Mouse (Mus musculus) adrenal gland, adult 8-10 months (tissue): ENCODE results near the gene Strada. TPM values are rescaled to one million over a fixed set of nuclear protein-coding genes. Genes with fewer than 3 reads are reported as not detected.
"Not testable (repeated sequence)": the region's sequence is repeated elsewhere in the genome, so short reads cannot be mapped to it uniquely, and the experiment has no call there.

Source experiments
- DNase-seq: peaks from one replicate; pipeline ENCODE4 v3.0.0; 2022
- total RNA-seq, 4 experiments: library from RNA; stranded (reverse); gene quantifications; 2 replicates each; pipeline ENCODE4 v1.2.4; 2022

Strada gene
- total RNA-seq, 4 experiments from 2014 or later, result 15.1 to 26.8 (median 19.3) TPM

DNA sequence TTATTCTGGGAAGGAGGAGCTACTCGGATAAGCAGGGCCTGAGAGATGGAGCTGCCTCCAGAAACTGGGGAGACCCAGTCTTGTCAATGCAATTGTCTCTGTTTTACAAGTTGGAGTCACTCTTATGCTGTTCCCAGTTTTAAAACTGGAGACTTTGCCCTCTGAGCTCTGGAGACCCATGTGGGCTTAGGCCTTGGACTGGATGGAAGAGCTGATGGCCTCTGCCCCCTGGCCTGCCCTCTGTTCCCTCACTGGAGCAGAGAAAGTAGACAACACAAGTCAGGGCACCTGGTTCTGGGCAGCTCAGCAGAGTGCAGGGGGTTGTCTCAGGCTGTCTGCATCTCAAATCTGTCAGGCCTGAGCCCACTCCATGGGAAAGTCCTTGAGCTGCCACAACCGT is 47.2 kb downstream of the Strada start:
- no peak for DNase-seq

DNA sequence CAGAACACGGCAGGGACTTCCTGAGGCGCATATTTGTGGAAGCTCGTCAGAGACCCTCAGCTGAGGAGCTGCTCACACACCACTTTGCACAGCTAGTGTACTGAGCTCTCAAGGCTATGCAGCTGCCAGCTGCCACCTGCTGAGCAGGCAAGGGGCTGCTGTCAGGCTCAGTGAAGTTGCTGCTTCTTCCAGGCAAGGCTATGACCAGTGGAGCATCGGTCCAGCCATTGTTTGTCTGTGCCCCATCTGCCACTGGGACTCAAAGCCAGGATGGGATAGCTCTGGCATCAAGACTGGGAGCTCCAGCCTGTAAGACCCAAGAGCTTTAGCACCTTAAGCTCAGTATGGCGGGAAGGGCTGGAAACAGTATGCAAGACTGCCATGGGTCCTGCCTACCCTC is 47.9 kb downstream of the Strada start:
- no peak for DNase-seq

DNA sequence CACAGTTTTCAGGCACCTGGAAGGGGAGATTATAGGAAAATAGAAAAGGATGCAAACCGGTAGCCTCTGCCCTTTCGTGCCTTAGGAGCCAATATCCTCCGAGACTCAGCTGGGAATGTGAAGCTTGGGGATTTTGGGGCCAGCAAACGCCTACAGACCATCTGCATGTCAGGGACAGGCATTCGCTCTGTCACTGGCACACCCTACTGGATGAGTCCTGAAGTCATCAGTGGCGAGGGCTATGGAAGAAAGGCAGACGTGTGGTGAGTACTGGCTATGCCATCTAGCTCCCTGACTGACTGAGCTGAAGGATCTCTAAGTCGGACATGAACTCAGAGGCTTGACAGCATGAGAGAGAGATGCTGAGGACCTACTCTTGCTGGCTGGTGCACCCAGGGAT is 49.8 kb downstream of the Strada start:
- DNase-seq, result no peak

DNA sequence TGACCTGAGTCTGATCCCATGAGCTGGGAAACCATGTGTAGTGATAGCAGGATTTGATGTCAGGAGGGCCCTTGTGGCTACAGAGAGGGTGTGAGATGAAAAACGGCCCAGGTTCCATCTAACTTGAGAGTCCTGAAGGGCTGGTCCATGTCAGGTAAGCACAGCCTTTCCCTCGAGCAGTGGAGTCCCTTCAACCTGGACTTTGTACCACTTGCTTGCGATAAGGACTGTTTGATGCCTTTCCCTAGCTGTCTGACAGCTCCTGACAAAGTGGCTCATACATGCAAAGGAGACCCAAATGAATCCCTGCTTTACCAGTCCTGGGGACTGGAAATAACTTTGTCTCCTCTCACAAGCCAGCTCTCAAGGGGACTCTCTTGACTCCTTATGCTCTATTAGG is 50.7 kb downstream of the Strada start:
- DNase-seq, result no peak

DNA sequence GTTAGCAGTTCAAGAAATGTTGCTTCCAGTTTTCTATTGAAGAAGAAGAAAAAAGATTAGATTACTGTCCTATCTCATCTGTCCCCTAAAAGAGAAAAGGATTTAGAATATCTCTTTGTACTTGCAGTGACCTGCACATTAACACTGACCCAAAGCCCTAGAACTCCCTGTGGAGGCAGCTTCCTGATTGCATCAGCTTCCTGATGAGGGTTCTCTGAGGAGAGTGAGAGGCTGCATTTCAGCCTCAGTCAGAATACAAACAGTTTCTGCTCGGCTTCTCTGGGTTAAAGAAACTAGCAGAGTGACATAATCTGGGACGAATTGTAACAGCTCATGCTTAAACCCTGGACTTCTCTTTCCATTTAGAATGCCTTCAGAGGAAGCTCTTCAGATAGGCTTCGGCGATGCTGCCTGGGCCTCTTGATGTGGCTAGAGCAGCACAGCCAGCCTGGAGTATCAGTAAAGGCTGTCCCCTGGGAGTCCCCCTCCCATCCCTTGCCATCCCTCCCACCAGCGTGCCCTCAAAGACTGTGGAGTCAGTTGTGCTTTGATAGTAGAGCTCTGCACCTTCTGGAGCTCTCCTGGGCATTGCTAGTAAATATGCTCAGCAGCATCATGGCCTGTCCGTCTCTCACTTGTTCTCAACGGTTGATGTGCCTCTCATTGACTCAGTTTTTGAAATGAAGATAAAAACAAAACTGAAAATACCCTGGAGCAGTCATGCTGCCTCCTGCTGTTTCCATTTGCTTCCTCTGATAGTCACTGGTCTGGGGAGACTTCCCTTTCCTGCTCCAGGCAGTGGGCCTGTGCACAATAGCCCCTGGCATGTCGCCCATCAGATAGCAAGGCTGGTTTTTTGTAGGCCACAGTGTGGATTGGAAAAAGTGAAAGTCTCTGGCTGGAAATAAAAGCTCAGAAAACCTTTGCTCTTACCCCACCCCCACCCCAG is 67.1 kb downstream of the Strada start:
- DNase-seq, result peak; percentile 89

DNA sequence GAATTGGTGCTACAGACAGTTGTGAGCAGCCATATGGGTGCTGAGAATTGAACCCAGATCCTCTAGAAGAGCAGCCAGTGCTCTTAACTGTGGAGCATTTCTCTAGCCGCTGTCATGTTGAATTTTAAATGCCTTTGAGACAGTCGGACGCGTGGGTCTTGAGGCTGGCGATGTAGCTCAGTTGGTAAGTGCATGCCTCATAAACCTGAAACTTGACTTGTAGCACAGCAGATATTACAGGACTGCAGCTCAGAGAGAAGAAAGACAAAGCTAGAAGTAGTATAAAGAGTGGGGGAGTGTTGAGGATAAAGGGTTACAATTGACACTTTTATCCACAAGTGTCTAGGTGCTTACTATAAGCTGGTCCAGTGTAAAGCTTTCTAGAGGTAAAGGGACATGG is 69.5 kb downstream of the Strada start:
- no peak for DNase-seq

DNA sequence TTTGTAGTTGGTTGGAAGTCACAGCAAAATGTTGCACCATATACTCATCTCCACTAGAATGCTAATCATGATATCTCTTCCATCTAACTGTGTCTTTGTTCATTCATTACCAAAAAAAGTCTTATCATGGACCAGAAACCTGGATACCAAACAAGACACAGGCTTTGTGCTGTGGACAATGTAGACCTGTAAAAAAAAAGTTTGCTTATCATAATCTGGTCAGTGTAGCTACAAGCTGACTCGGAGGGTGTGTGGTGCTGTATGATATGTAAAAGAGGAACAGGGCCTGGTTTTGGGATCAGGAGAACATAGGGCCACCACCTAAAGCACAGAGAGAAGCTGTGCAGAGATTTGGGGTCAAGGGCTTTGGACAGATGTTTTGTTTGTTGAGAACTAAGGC is 72.5 kb downstream of the Strada start:
- DNase-seq, result no peak

DNA sequence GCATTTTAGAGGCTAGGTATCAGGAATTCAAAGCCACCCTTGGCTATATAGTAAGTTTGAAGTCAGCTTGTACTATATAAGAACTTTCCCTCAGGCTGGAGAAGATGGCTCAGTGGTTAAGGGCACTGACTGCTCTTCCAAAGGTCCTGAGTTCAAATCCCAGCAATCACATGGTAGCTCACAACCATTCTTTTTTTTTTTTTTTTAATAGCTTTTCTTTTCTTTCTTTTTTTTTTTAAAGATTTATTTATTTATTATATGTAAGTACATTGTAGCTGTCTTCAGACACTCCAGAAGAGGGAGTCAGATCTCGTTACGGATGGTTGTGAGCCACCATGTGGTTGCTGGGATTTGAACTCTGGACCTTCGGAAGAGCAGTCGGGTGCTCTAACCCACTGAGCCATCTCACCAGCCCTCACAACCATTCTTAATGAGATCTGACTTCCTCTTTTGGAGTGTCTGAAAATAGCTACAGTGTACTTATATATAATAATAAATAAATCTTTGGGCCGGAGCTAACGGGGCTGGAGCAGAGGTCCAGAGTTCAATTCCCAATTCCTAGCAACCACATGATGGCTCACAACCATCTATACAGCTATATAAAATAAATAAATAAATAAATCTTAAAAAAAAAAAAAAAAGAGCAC is 75.1 kb downstream of the Strada start:
- not testable (repeated sequence) for DNase-seq

DNA sequence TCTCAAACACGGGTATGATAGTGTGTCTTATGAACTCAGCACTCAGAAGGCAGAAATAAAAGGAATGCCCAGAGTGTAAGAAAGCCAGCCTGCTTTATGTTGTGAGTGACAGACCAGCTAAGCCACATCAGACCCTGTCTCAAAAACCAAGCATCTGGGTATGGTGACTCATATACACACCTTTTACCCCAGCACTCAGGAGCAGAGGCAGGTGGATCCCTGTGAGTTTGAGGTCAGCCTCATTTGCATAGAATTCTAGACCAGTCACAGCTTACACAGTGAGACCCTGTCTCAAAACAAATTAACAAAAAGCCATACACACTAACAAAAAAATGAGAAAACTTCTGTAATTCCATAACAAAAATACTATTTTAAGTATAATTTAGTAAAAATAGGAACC is 76.1 kb downstream of the Strada start:
- no peak for DNase-seq

DNA sequence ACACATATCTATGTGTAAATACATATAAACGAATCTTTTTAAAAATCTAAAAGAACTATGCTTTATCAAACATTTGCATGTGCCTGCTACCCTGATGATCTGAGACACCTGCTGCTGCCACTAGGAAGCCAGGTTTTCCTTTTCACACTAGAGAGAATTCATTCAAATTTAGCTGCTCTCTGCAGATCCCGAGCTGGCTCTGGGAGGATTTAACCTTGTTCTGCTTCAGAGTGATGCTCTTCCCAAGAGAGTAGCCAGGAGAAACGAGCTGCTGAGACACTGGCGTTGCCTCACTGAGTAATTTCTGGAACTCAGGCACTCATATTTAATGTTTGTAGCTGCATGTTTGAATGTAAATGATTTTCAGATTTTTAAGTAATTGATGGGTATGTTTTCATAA is 77.2 kb downstream of the Strada start:
- no peak for DNase-seq

DNA sequence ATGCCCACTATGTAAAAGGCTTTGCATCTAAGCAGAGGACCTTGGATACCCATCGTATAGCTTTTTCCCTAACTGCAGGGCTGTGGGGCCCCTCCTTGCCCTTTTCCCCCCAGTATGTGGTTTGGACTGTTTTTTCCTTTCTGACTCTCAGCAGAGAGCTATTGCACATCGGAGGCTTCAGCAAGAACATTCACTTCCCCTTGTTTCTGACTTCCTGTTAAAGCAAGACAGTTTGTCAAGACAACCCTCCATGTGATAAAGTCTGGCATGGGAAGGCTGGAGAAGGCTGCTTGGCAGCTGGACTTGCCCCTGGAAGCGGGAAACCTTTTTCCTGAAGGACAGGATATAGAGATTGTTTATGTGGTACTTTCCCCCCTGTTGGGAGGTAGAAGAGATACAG is 79.2 kb downstream of the Strada start:
- peak; percentile 8 for DNase-seq

DNA sequence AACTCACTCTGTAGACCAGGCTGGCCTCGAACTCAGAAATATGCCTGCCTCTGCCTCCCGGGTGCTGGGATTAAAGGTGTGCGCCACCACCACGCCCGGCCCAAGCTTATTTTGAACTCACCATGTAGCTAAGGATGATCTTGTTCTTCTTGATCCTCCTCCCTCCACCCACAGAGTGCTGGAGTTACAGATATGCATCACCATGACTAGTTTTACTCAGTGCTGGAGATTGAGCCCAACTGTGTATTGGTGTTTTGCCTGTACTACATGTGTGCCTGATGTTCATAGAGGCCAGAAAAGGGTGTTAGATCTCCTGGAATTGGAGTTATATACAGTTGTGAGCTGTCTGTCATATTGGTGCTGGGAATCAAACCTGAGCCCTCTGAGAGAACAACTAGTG is 79.7 kb downstream of the Strada start:
- DNase-seq, result no peak

Other genes starting within 250 kb of the Strada start
- gene Cyb561, start 248.8 kb downstream of the Strada start, total RNA-seq, result 100 to 1,000 TPM; 214 to 322 (median 255) TPM
- gene Ace, start 234.2 kb downstream of the Strada start, total RNA-seq, result 10 to 100 TPM in 3 of 4 experiments, 1 to 10 TPM in 1; 9.4 to 22.2 (median 12.1) TPM
- gene Ace3, start 207.5 kb downstream of the Strada start, total RNA-seq, result not detected
- under 1 TPM; 0.31 to 0.67 (median 0.40) TPM for gene Kcnh6, start 194.0 kb downstream of the Strada start, total RNA-seq
- 10 to 100 TPM; 57.3 to 79.3 (median 70.3) TPM for gene Dcaf7, start 165.3 kb downstream of the Strada start, total RNA-seq
- 10 to 100 TPM; 26.3 to 38.6 (median 33.1) TPM for gene Taco1, start 136.1 kb downstream of the Strada start, total RNA-seq
- 10 to 100 TPM; 41.7 to 58.2 (median 47.2) TPM for gene Map3k3, start 117.6 kb downstream of the Strada start, total RNA-seq
- not detected for gene Gm10840, start 41.3 kb downstream of the Strada start, total RNA-seq
- 10 to 100 TPM in 3 of 4 experiments, 1 to 10 TPM in 1; 9.6 to 18.9 (median 14.3) TPM for gene Limd2, start 41.3 kb downstream of the Strada start, total RNA-seq
- 100 to 1,000 TPM in 3 of 4 experiments, 10 to 100 TPM in 1; 84.3 to 125 (median 116) TPM for gene Ccdc47, start 14.2 kb upstream of the Strada start, total RNA-seq
- gene Ddx42, start 14.8 kb upstream of the Strada start, total RNA-seq, result 10 to 100 TPM; 53.4 to 71.6 (median 64.1) TPM
- gene Ftsj3, start 53.9 kb upstream of the Strada start, total RNA-seq, result 10 to 100 TPM; 42.3 to 82.3 (median 59.1) TPM
- 100 to 1,000 TPM; 151 to 166 (median 154) TPM for gene Psmc5, start 54.0 kb upstream of the Strada start, total RNA-seq
- 10 to 100 TPM; 74.0 to 91.9 (median 85.8) TPM for gene Smarcd2, start 70.8 kb upstream of the Strada start, total RNA-seq
- gene Tcam1, start 74.5 kb upstream of the Strada start, total RNA-seq, result under 1 TPM in 3 of 4 experiments, not detected in 1; 0.15 to 0.19 (median 0.17) TPM
- gene Gh, start 99.7 kb upstream of the Strada start, total RNA-seq, result not detected
- 1 to 10 TPM; 1.2 to 2.3 (median 1.6) TPM for gene Cd79b, start 112.6 kb upstream of the Strada start, total RNA-seq
- gene Scn4a, start 151.1 kb upstream of the Strada start, total RNA-seq, result under 1 TPM in 3 of 4 experiments, not detected in 1; 0.06 to 0.43 (median 0.07) TPM
- gene Prr29, start 163.3 kb upstream of the Strada start, total RNA-seq, result under 1 TPM in 1 of 4 experiments, not detected in 3; 0.65 TPM
- gene Icam2, start 185.9 kb upstream of the Strada start, total RNA-seq, result 10 to 100 TPM; 10.0 to 15.8 (median 13.6) TPM